Mouse (Mus musculus) CH12.LX (cell line): ENCODE data around the gene Lcn9.

Experiments
- CTCF ChIP-seq, 2 experiments: IDR thresholded peaks in 1 of 2; conservative IDR thresholded peaks in 1 of 2; 2 replicates each; pipeline ENCODE4 v1.5.1; 2011 to 2012; ENCODE audit warnings: low read depth in 2 of 2, low read length in 2 of 2, improper control_type of control experiment in 1 of 2, inconsistent platforms in 1 of 2, mild to moderate bottlenecking in 1 of 2, moderate library complexity in 1 of 2
- ZMIZ1 ChIP-seq: IDR thresholded peaks from 2 replicates; pipeline ENCODE4 v1.6.1; 2012; ENCODE audit warnings: low read depth, mild to moderate bottlenecking, inconsistent platforms, low read length, improper control_type of control experiment

DNA sequence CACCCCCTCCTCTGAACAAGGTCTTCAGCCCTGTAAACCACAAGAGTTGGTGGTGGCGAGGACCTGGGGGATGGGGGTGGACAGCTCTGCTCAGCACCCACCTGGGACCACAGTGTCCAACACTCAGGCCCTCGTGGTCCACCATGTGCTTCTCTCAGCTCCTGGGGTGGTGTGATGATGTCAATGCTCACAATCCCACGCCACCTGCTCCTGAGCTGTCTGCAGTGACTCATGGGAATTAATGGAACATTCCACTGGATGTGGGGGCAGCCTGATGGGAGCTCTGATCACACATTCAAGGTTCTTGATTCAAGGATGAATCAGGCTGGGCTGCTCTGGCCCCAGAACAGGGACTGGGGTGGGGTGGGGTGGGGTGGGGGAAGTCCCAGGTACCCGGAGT is 19.2 kb downstream of the Lcn9 start:
- TF ChIP-seq CTCF (conservative IDR thresholded peaks at IDR 0.05 in 1 of 2, IDR thresholded peaks at IDR 0.05 in 1 of 2; ENCODE audit: low read depth in 2 of 2, low read length in 2 of 2) (no peak), ZMIZ1 (no peak)
